Mouse (Mus musculus): ENCODE data around the gene Nme6. TPM values are rescaled to one million over a fixed set of nuclear protein-coding genes. Genes with fewer than 3 reads are reported as not detected.

The Nme6 gene
- polyA plus RNA-seq (2017; shearing (Covaris generic)), result 4.8 TPM

GRCm38 (mm10) chr9:109832391-109833087, at the start of gene Nme6:
Gene Nme6, plus strand, starts transcription at chr9:109832749.

GRCm38 (mm10) chr9:109790570-109790969, 42.0 kb upstream of the Nme6 start, which contains the start of gene Fbxw27:
Gene Fbxw27, minus strand, starts transcription at chr9:109790670.

GRCm38 (mm10) chr9:109811980-109812379, 20.6 kb upstream of the Nme6 start, which contains the start of gene Spink8:
Gene Spink8, plus strand, starts transcription at chr9:109812280.

GRCm38 (mm10) chr9:109849312-109849758, 16.8 kb downstream of the Nme6 start, which contains the start of gene Camp:
Gene Camp, minus strand, starts transcription at chr9:109849617.

GRCm38 (mm10) chr9:109874797-109875691, 42.5 kb downstream of the Nme6 start, which contains the start of gene Cdc25a:
Gene Cdc25a, plus strand, starts transcription at chr9:109875579.

Other genes starting within 250 kb of the Nme6 start
- gene Fbxw24, start 206.7 kb upstream of the Nme6 start, polyA plus RNA-seq (2017; shearing (Covaris generic)), result not detected
- gene Fbxw25, start 168.1 kb upstream of the Nme6 start, polyA plus RNA-seq (2017; shearing (Covaris generic)), result not detected
- gene Fbxw18, start 130.0 kb upstream of the Nme6 start, polyA plus RNA-seq (2017; shearing (Covaris generic)), result not detected
- gene Fbxw26, start 86.7 kb upstream of the Nme6 start, polyA plus RNA-seq (2017; shearing (Covaris generic)), result not detected
- not detected for gene Fbxw27, start 42.1 kb upstream of the Nme6 start, polyA plus RNA-seq (2017; shearing (Covaris generic))
- not detected for gene Spink8, start 20.5 kb upstream of the Nme6 start, polyA plus RNA-seq (2017; shearing (Covaris generic))
- not detected for gene Camp, start 16.9 kb downstream of the Nme6 start, polyA plus RNA-seq (2017; shearing (Covaris generic))
- 14.2 TPM for gene Cdc25a, start 42.8 kb downstream of the Nme6 start, polyA plus RNA-seq (2017; shearing (Covaris generic))
- gene Map4, start 98.7 kb downstream of the Nme6 start, polyA plus RNA-seq (2017; shearing (Covaris generic)), result 70.5 TPM

Data from naive thymus-derived CD4-positive, alpha-beta T cell, adult 5 months (primary cell).